Mouse (Mus musculus) lung, postnatal 0 days (tissue): ENCODE data around the gene Snx9.

ENCODE experiments used
- CTCF ChIP-seq: IDR thresholded peaks from 2 replicates; pipeline ENCODE4 v1.5.1; 2016; ENCODE audit warnings: antibody characterized with exemption, mild to moderate bottlenecking
- EP300 ChIP-seq: IDR thresholded peaks from 2 replicates; pipeline ENCODE4 v1.6.1; 2016; ENCODE audit warnings: antibody characterized with exemption, mild to moderate bottlenecking, control low read depth

- TF ChIP-seq CTCF, result peak; percentile 96
- no peak for TF ChIP-seq EP300
Observed at GRCm38 (mm10) chr17:5890429-5890828, 49.3 kb downstream of the Snx9 start.
